Mouse (Mus musculus) small intestine, adult 2 months (tissue): ENCODE data around the gene Cep164. TPM values are rescaled to one million over a fixed set of nuclear protein-coding genes. Genes with fewer than 3 reads are reported as not detected.
A peak's percentile ranks its signal among the peaks of the same experiment; 100 is the strongest.
"Not testable (repeated sequence)": the region's sequence is repeated elsewhere in the genome, so short reads cannot be mapped to it uniquely, and the experiment has no call there.

Experiments
- H3K27ac ChIP-seq: fragments of 200-500 bp; 2 replicates; pipeline ENCODE4 v1.5.1; 2012; ENCODE audit warnings: low read depth, low read length, control low read depth, inconsistent platforms; ENCODE audit not compliant: insufficient read depth
- H3K27me3 ChIP-seq: fragments of 200-500 bp; 2 replicates; pipeline ENCODE4 v1.6.1; 2012; ENCODE audit warnings: mild to moderate bottlenecking, moderate library complexity, low read length, inconsistent platforms; ENCODE audit not compliant: control insufficient read depth, insufficient read depth
- H3K36me3 ChIP-seq: fragments of 200-500 bp; 2 replicates; pipeline ENCODE4 v1.6.1; 2012; ENCODE audit warnings: mild to moderate bottlenecking, low read length, control low read depth, inconsistent platforms; ENCODE audit not compliant: control insufficient read depth, insufficient read depth
- H3K4me1 ChIP-seq: fragments of 200-500 bp; 2 replicates; pipeline ENCODE4 v1.6.1; 2012; ENCODE audit warnings: low read length, inconsistent platforms, mixed read lengths; ENCODE audit not compliant: control insufficient read depth, insufficient read depth, insufficient read length
- H3K4me3 ChIP-seq: fragments of 200-500 bp; 2 replicates; pipeline ENCODE4 v1.5.1; 2012; ENCODE audit warnings: low read depth, mild to moderate bottlenecking, control low read depth, inconsistent platforms, low read length, moderate library complexity
- CTCF ChIP-seq: fragments of 200-500 bp; IDR thresholded peaks from 2 replicates; pipeline ENCODE4 v1.5.1; 2012; ENCODE audit warnings: low read depth, mild to moderate bottlenecking, control low read depth, inconsistent platforms, low read length, moderate library complexity, mixed read lengths; ENCODE audit not compliant: insufficient replicate concordance, insufficient read length; ENCODE audit errors: extremely low read depth
- POLR2A ChIP-seq: fragments of 200-500 bp; IDR thresholded peaks from 2 replicates; pipeline ENCODE4 v1.6.1; 2012; ENCODE audit warnings: low read depth, mild to moderate bottlenecking, control low read depth, inconsistent platforms, low read length, moderate library complexity
- WGBS: fragments of 180-500 bp; shearing (Covaris S2); methylation state at CpG from one replicate; pipeline ENCODE4 v1.1.7; 2018; 5-methylcytosine and 5-hydroxymethylcytosine counted together
- polyA plus RNA-seq: library from polyadenylated mRNA; depleted of rRNA; stranded (reverse); fragments of >200 nt; gene quantifications from 2 replicates; pipeline ENCODE4 v1.2.3, GENCODE M21; 2012

Gene Cep164
- polyA plus RNA-seq, 1 experiment = 12.9 TPM

DNA sequence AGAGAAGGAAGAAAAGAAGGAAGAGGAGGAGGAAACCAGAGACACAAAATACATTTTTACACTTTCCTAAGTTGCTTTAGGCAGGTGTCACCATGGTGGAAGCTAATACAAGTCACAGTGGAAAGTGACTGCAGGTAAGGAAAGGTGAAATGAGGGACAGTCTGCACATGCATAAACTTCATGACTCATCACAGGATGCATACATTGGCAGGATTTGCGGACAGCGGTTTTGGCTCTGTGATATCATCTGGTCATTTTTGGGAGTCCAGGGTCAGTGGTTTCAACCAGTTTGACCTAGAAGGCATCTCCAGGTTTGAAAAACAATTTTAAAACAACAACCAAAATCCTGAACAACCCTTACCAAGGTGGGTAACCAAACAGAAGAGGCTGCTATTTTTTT lies 23.3 kb upstream of the Cep164 start:
- WGBS = 93% methylated on average over 2 of the region's 2 CpGs
- no peaks in the 10 kb centered on the region for H3K27me3 ChIP-seq
- H3K36me3 ChIP-seq = no peaks in the 10 kb centered on the region
- H3K4me3 ChIP-seq = no peak overlapping the region
- H3K27ac ChIP-seq = no peak overlapping the region
- TF ChIP-seq CTCF (no peak), POLR2A (no peak)
- peaks cover 2% of the 10 kb centered on the region; the same call in 1 of the 2 replicates for H3K4me1 ChIP-seq

DNA sequence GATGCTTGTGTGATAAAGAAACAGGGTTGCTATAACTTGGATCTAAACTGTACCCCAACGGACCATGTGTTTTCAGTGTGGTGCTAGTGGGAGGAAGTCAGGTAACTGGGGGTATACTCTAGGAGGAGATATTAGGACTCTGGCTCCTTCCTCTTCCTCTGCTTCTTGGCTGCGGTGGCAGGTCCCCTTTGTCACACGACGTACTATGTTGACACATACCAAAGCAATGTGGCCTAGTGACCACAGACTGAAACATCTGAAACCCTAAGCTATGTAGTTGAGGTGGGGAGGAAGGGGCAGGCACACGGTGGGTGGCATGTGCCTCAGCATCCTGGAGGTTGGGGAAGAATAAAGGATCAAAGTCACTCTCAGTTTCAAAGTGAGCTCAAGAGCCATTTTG lies 22.8 kb upstream of the Cep164 start:
- TF ChIP-seq CTCF (no peak), POLR2A (no peak)

DNA sequence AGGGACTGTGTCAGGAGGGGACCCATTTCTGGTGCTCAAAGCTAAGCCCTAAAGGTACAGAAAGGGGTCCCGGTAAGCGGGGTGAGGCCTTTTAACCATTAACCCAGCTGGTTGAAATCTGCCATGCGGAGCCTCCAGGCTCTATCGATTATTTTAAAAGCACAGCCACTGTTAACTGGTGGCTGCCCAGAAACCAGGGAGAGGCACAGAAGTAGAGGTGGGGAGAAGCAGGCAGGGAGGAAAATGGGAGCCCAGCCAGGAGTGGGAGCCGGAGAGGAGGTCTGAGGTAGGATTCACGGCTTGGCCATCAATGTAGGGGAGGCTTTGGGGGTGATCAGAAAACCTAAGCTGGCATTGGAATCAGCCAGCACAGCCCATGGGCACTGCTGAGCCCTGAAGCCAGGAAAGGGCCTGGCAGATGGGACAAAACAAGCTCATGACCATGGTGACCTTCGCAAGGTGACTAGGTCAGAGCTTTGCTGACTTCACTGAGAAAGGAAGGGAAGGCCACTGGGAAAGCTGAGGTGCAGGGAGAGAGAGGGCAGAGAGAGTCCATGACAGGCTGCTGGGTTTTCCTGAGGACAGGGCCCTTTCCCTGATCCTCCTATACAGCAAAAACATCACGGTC lies 22.2 kb upstream of the Cep164 start:
- H3K27me3 ChIP-seq = no peaks in the 10 kb centered on the region
- no peak overlapping the region for H3K4me3 ChIP-seq
- no peaks in the 10 kb centered on the region for H3K36me3 ChIP-seq
- H3K4me1 ChIP-seq = peaks cover 2% of the 10 kb centered on the region; the same call in 1 of the 2 replicates
- 44% methylated on average over 8 of the region's 8 CpGs for WGBS
- no peak overlapping the region for H3K27ac ChIP-seq
- TF ChIP-seq CTCF (no peak), POLR2A (no peak)

More for the DNA sequence above, 22.8 kb upstream of the Cep164 start:
- Histone ChIP-seq H3K4me3 (no peak overlapping the region), H3K27ac (no peak overlapping the region), H3K27me3 (no peaks in the 10 kb centered on the region), H3K36me3 (no peaks in the 10 kb centered on the region), H3K4me1 (peaks cover 2% of the 10 kb centered on the region; the same call in 1 of the 2 replicates)
- WGBS = 48% methylated on average over 5 of the region's 5 CpGs

DNA sequence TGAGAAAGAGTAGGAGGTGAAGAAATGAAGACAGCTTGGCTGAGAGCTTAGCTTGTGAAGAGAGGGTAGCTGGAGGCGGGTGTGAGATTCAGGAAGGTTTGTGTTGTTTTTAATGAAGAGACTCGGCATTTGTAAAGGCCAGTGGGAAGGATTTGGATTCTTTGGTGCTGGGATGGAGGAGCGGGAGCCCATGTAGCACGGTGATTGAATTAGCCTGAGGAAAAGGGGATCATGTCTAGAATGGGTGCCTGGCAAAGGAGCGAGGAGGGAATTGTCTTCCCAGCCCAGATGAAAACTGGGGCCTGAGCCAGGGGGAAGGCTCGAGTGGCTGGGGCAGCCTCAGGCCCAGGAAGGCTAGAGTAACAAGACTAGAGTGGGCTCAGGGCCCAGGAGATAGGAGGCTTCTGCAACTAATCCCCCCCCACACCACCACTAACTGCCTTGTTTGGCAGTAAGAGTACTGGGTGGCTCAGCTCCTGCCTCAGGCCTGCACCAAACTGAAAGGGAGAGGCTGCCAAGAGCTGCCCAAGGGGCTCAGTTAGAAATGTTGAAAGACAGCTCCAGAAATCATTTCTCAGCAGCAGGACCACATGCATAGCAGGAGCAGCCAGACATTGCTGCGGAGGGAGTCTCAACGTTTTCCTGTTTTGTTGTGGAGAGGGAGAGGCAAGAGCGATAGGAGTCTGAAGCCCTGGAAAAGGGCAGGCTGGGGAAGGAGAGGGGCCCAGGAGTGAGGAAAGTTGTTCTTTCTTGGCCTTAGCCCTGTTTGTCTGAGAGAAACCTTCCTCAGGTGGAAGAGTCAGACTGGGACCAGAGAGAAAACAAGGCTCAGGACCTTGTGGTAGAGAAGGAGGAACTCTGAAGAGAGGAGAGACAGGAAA lies 21.3 kb upstream of the Cep164 start:
- H3K27me3 ChIP-seq = no peaks in the 10 kb centered on the region
- 0 out of 2 replicates have a peak overlapping the region, but pooled peaks have one; percentile 8 for H3K27ac ChIP-seq
- H3K36me3 ChIP-seq = no peaks in the 10 kb centered on the region
- no peak overlapping the region for H3K4me3 ChIP-seq
- peaks cover 2% of the 10 kb centered on the region; the same call in 1 of the 2 replicates for H3K4me1 ChIP-seq
- TF ChIP-seq CTCF (no peak), POLR2A (no peak)
- WGBS = 69% methylated on average over 9 of the region's 9 CpGs

DNA sequence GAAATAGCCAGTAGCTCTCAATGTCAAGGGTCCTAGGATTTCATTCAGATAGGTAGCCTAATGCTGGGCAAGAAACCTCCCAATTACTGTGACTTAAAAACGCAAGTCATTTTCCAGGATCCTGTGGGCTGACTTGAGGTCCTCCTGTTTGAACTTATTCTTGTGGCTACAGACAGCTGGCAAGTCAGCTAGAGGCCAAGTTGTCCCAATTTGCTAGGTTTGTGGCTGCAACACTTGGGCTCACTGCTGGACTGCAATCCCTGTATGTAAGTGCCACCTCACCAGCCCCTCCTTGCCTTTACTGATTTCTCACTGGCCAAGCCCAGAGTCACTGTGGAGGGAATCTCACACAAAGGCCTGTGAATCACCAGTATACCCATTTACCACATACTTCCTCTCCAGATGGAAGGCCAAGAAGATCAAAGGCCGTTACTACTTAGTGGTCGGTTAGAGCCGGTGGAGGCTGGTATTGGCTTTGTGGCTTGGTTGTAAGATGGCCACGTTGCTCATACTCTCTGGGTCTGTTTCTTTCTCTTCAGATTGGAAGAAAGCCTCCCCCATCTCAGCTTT lies 18.5 kb upstream of the Cep164 start:
- Histone ChIP-seq H3K27me3 (no peaks in the 10 kb centered on the region), H3K4me1 (peaks cover 2% of the 10 kb centered on the region; the same call in 1 of the 2 replicates), H3K36me3 (no peaks in the 10 kb centered on the region), H3K4me3 (no peak overlapping the region), H3K27ac (no peak overlapping the region)
- 86% methylated on average over 5 of the region's 5 CpGs for WGBS
- TF ChIP-seq CTCF = no peak
- TF ChIP-seq POLR2A = no peak

DNA sequence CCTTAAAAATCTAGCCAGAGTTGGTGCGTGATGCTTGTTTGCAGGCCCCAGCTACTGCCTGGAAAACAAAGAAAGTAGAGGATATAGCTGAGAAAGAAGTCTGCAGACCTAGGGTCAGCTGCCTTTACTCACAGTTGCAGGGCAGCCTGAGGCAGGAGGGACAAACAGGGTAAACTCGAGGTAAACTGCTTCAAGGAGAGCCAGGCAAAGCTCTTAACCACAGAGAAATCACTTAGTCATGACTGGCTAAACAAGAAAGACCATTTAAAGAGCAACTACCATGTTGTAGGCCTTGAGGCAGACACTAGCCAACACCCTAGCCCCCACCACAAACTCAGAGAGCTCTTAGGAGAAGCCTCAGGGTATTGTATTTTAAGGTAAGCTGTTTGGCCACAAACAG lies 17.7 kb upstream of the Cep164 start:
- WGBS = 61% methylated on average over 2 of the region's 2 CpGs
- not testable (repeated sequence) for H3K4me3 ChIP-seq, H3K27ac ChIP-seq, H3K36me3 ChIP-seq, H3K4me1 ChIP-seq, H3K27me3 ChIP-seq

DNA sequence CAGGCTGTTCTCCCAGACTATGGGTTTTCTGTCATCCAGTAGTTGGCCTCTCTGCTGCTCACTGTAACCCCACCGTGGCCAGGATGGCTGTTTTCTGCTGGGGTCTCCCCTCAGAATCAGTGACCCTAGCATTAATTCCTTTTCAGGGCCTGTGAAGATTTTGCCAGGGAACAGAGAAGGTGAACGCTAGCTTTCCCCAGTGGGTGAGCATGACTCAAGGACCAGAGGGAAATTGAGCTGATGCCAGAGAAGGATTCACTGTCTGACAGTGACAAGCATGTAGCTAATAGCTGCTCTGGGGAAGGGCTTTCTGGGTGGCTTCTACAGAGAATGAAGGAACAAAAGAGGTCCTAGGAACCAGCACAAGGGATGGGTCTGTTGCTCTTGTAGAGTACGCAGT lies 17.1 kb upstream of the Cep164 start:
- H3K27me3 ChIP-seq = no peaks in the 10 kb centered on the region
- H3K4me1 ChIP-seq = peaks cover 2% of the 10 kb centered on the region; the same call in 1 of the 2 replicates
- H3K4me3 ChIP-seq = no peak overlapping the region
- H3K27ac ChIP-seq = no peak overlapping the region
- H3K36me3 ChIP-seq = no peaks in the 10 kb centered on the region
- TF ChIP-seq POLR2A (no peak), CTCF (no peak)
- 92% methylated on average over 3 of the region's 3 CpGs for WGBS
